9 mouse cellular contexts compared by ENCODE assay signal in genomic region chr15:101298550-101298949, GRCm38 (mm10). TPM values are rescaled to one million over a fixed set of nuclear protein-coding genes. Genes with fewer than 3 reads are reported as not detected.
DNase-seq lines count a peak whose midpoint lies in the region; ATAC-seq and TF ChIP-seq lines count a peak whose summit lies in the region.
"Had no signal": no experiment of that assay in that cellular context is flagged by ENCODE, and none has a peak within 500 bp of the region (broad histone marks: within the 10 kb centered on the region; RNA-seq: fewer than 3 reads in every experiment).

No protein-coding gene starts in this region.

- peaks cover 9% of the 10 kb centered on the region for H3K4me1 ChIP-seq in lung, embryonic 14.5 days (ENCODE audit: insufficient read depth)
- H3K4me1 ChIP-seq in embryonic facial prominence, embryonic 12.5 days: 0 out of 2 replicates have a peak, but pooled peaks cover 16% of the 10 kb centered on the region
- no peaks in the 10 kb centered on the region for H3K4me1 ChIP-seq in hindbrain, embryonic 15.5 days (replicated peaks)
- H3K4me1 ChIP-seq in midbrain, embryonic 14.5 days (ENCODE audit: control insufficient read depth, insufficient read depth, low read length): no peaks in the 10 kb centered on the region

- H3K27me3 ChIP-seq in lung, embryonic 14.5 days (ENCODE audit: insufficient read depth, low read length): no peaks in the 10 kb centered on the region
- no peaks in the 10 kb centered on the region for H3K27me3 ChIP-seq in embryonic facial prominence, embryonic 12.5 days
- no peaks in the 10 kb centered on the region for H3K27me3 ChIP-seq in hindbrain, embryonic 15.5 days
- no peaks in the 10 kb centered on the region for H3K27me3 ChIP-seq in midbrain, embryonic 14.5 days (ENCODE audit: control insufficient read depth, insufficient read depth, low read length)

- 0 out of 2 replicates have a peak overlapping the region, but pooled peaks have one; percentile 15 for H3K4me2 ChIP-seq in lung, embryonic 14.5 days
- H3K4me2 ChIP-seq in embryonic facial prominence, embryonic 12.5 days (replicated peaks): peak overlapping the region; percentile 34
- H3K4me2 ChIP-seq in hindbrain, embryonic 15.5 days: 0 out of 2 replicates have a peak overlapping the region, but pooled peaks have one; percentile 6
- H3K4me2 ChIP-seq in midbrain, embryonic 14.5 days (ENCODE audit: low read length): no peak overlapping the region

- TF ChIP-seq CTCF in lung, embryonic 14.5 days (IDR thresholded peaks at IDR 0.05; ENCODE audit: low read depth): no peak

- DNase-seq in lung, embryonic 14.5 days: peak; percentile 62
- no peak for DNase-seq in lung, postnatal 14 days
- peak; percentile 58 for DNase-seq in midbrain, embryonic 14.5 days
- DNase-seq in spleen, adult 12 weeks (ENCODE audit: low spot score): no peak
- no peak for DNase-seq in spleen, postnatal 36 days (ENCODE audit: low spot score in 2 of 2)
- no peak for DNase-seq in gastrocnemius, adult 18-20 months (ENCODE audit: low spot score)

- no peaks in the 10 kb centered on the region for H3K9me3 ChIP-seq in lung, embryonic 14.5 days (ENCODE audit: low read depth, low read length)
- no peaks in the 10 kb centered on the region for H3K9me3 ChIP-seq in embryonic facial prominence, embryonic 12.5 days
- no peaks in the 10 kb centered on the region for H3K9me3 ChIP-seq in hindbrain, embryonic 15.5 days
- no peaks in the 10 kb centered on the region for H3K9me3 ChIP-seq in midbrain, embryonic 14.5 days (ENCODE audit: control insufficient read depth, low read length)

- WGBS in lung, embryonic 14.5 days: 18% methylated on average over 7 of the region's 7 CpGs
- 8% methylated on average over 7 of the region's 7 CpGs for WGBS in embryonic facial prominence, embryonic 12.5 days
- 16% methylated on average over 7 of the region's 7 CpGs for WGBS in hindbrain, embryonic 15.5 days
- 16% methylated on average over 7 of the region's 7 CpGs for WGBS in midbrain, embryonic 14.5 days

- 0 out of 2 replicates have a peak, but pooled peaks cover 11% of the 10 kb centered on the region for H3K36me3 ChIP-seq in lung, embryonic 14.5 days (ENCODE audit: insufficient read depth)
- H3K36me3 ChIP-seq in embryonic facial prominence, embryonic 12.5 days: no peaks in the 10 kb centered on the region
- H3K36me3 ChIP-seq in hindbrain, embryonic 15.5 days: no peaks in the 10 kb centered on the region
- H3K36me3 ChIP-seq in midbrain, embryonic 14.5 days (ENCODE audit: control insufficient read depth, insufficient read depth, low read length): no peaks in the 10 kb centered on the region

- H3K9ac ChIP-seq in lung, embryonic 14.5 days: peak overlapping the region; percentile 26; the same call in 1 of the 2 replicates
- H3K9ac ChIP-seq in embryonic facial prominence, embryonic 12.5 days: peak overlapping the region; percentile 19; the same call in 1 of the 2 replicates
- H3K9ac ChIP-seq in hindbrain, embryonic 15.5 days: no peak overlapping the region
- no peak overlapping the region for H3K9ac ChIP-seq in midbrain, embryonic 14.5 days (replicated peaks; ENCODE audit: low read length)

- H3K27ac ChIP-seq in lung, embryonic 14.5 days (ENCODE audit: low read depth): 0 out of 2 replicates have a peak overlapping the region, but pooled peaks have one; percentile 10
- H3K27ac ChIP-seq in embryonic facial prominence, embryonic 12.5 days: no peak overlapping the region
- H3K27ac ChIP-seq in hindbrain, embryonic 15.5 days (replicated peaks): no peak overlapping the region
- no peak overlapping the region for H3K27ac ChIP-seq in midbrain, embryonic 14.5 days (replicated peaks; ENCODE audit: low read depth, low read length)

- no peak for ATAC-seq in lung, embryonic 14.5 days (ENCODE audit: insufficient read depth)
- ATAC-seq in embryonic facial prominence, embryonic 12.5 days (ENCODE audit: insufficient number of reproducible peaks, insufficient read depth, low FRiP score, low TSS enrichment): no peak
- no peak for ATAC-seq in hindbrain, embryonic 15.5 days (ENCODE audit: low FRiP score, low read depth)
- no peak for ATAC-seq in midbrain, embryonic 14.5 days (ENCODE audit: low FRiP score, low TSS enrichment)

- no peak overlapping the region for H3K4me3 ChIP-seq in lung, embryonic 14.5 days (ENCODE audit: low read depth, low read length)
- peak overlapping the region; percentile 14; the same call in 1 of the 2 replicates for H3K4me3 ChIP-seq in embryonic facial prominence, embryonic 12.5 days
- H3K4me3 ChIP-seq in hindbrain, embryonic 15.5 days: no peak overlapping the region
- H3K4me3 ChIP-seq in midbrain, embryonic 14.5 days (replicated peaks; ENCODE audit: low read depth, low read length): no peak overlapping the region
- H3K4me3 ChIP-seq: myocyte had no signal

RNA-seq across cellular contexts. Expression of gene 6030408B16Rik, which starts 5.5 kb away (rescaled TPM):
- 41.0 and 41.4 TPM in 2 replicates for polyA plus RNA-seq in lung, embryonic 14.5 days (2014; fragmentation: Nextera tagmentation; extraction: Ambion mirVana)
- 1.0 and 1.1 TPM in 2 replicates for polyA plus RNA-seq in embryonic facial prominence, embryonic 12.5 days (2016; fragmentation: Nextera tagmentation; extraction: Ambion mirVana)
- polyA plus RNA-seq in hindbrain, embryonic 15.5 days (2015; fragmentation: Nextera tagmentation; extraction: Ambion mirVana): 0.31 TPM in 1 of 2 replicates, not detected in the other
- 0.30 and 0.51 TPM in 2 replicates for polyA plus RNA-seq in midbrain, embryonic 14.5 days (2014; fragmentation: Nextera tagmentation; extraction: Ambion mirVana)
- under 1 TPM; 0.26 to 0.27 TPM for total RNA-seq in gastrocnemius, adult 18-20 months (2021)

RNA-seq across cellular contexts. Expression of gene Atg101, which starts 14.5 kb away (rescaled TPM):
- polyA plus RNA-seq in lung, embryonic 14.5 days (2014; fragmentation: Nextera tagmentation; extraction: Ambion mirVana): 59.1 and 64.7 TPM in 2 replicates
- 61.7 and 64.5 TPM in 2 replicates for polyA plus RNA-seq in embryonic facial prominence, embryonic 12.5 days (2016; fragmentation: Nextera tagmentation; extraction: Ambion mirVana)
- 75.5 and 76.5 TPM in 2 replicates for polyA plus RNA-seq in hindbrain, embryonic 15.5 days (2015; fragmentation: Nextera tagmentation; extraction: Ambion mirVana)
- polyA plus RNA-seq in midbrain, embryonic 14.5 days (2014; fragmentation: Nextera tagmentation; extraction: Ambion mirVana): 61.2 and 87.4 TPM in 2 replicates
- total RNA-seq in gastrocnemius, adult 18-20 months (2021): 10 to 100 TPM; 25.0 to 31.3 TPM

RNA-seq across cellular contexts. Expression of gene Nr4a1, which starts 44.5 kb away (rescaled TPM):
- 8.8 TPM in 2 replicates for polyA plus RNA-seq in lung, embryonic 14.5 days (2014; fragmentation: Nextera tagmentation; extraction: Ambion mirVana)
- 8.2 and 8.7 TPM in 2 replicates for polyA plus RNA-seq in embryonic facial prominence, embryonic 12.5 days (2016; fragmentation: Nextera tagmentation; extraction: Ambion mirVana)
- 6.6 and 6.9 TPM in 2 replicates for polyA plus RNA-seq in hindbrain, embryonic 15.5 days (2015; fragmentation: Nextera tagmentation; extraction: Ambion mirVana)
- 2.9 and 3.5 TPM in 2 replicates for polyA plus RNA-seq in midbrain, embryonic 14.5 days (2014; fragmentation: Nextera tagmentation; extraction: Ambion mirVana)
- 100 to 1,000 TPM; 206 to 234 TPM for total RNA-seq in gastrocnemius, adult 18-20 months (2021)

Comparison
In these comparisons a context has a peak if more than half of its experiments do, and no peak if none do; other contexts are left out.
1. DNase-seq: peak in lung, embryonic 14.5 days (single experiment) and midbrain, embryonic 14.5 days (single experiment); none in lung, postnatal 14 days (single experiment), spleen, adult 12 weeks (single experiment), spleen, postnatal 36 days (0 of 2) and gastrocnemius, adult 18-20 months (single experiment).
2. H3K9ac ChIP-seq: peak in lung, embryonic 14.5 days (single experiment) and embryonic facial prominence, embryonic 12.5 days (single experiment); none in hindbrain, embryonic 15.5 days (single experiment) and midbrain, embryonic 14.5 days (single experiment).
3. RNA of gene 6030408B16Rik, which starts 5.5 kb away (polyA plus RNA-seq): 41.0 to 41.4 TPM in lung, embryonic 14.5 days; 1.0 to 1.1 TPM in embryonic facial prominence, embryonic 12.5 days, 0.30 to 0.51 TPM in midbrain, embryonic 14.5 days and 0.31 TPM in hindbrain, embryonic 15.5 days; every median in the first group is over 10 times any median in the second.